Mouse (Mus musculus) erythroblast, embryonic 14.5 days (primary cell): ENCODE data around the gene Cox14.

Experiments
- GATA1 ChIP-seq: IDR thresholded peaks from 2 replicates; pipeline ENCODE4 v1.6.1; 2012; ENCODE audit warnings: low read length, inconsistent platforms, mixed read lengths
- TAL1 ChIP-seq: IDR thresholded peaks from 3 replicates; pipeline ENCODE4 v1.6.1; 2012; ENCODE audit warnings: low read length, inconsistent platforms, mixed read lengths

DNA sequence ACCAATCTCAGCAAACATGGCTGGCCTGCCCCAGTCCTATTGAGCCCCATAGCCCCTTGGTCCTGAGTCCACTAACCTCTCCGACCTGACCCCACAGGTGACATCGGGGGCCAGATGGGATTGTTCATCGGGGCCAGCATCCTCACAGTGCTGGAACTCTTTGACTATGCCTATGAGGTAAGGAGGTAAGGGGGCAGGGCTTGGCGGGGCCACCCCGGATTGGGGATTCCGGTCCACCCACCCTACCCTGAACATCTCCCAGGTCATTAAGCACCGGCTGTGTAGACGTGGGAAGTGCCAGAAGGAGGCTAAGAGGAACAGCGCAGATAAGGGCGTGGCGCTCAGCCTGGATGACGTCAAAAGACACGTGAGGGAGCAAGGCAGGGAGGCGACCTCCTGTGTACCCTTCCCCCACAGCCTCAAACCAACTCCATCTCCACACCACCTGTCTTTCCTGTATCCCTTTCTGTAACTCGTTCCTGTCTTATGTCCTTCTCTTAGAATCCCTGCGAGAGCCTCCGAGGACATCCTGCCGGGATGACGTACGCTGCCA is 26.8 kb upstream of the Cox14 start:
- TF ChIP-seq GATA1 (no peak), TAL1 (no peak)
